In the genomic region with DNA sequence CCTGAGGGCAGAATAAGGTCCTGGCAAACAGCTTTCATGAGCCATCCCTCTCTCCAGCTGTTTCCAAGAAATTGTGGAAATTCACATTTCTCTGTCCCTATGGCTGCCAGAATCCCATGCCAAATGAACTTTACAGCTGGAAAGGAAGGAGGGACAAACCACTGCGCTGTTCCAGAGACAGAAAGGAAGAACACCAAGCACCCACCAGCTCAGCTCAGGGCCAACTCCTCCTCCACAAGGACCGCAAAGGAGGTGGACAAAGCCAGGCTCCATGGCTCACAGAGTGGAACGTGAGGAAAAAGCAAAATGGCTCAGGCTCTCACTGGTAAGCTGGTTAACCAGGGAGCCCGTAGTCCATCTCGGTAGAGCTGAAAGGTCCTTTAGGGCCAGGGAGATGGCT, we compare ENCODE assay signal across 14 mouse cellular contexts.
DNase-seq lines count a peak whose midpoint lies in the region; ATAC-seq and TF ChIP-seq lines count a peak whose summit lies in the region.
"Had no signal": no experiment of that assay in that cellular context is flagged by ENCODE, and none has a peak within 500 bp of the region (broad histone marks: within the 10 kb centered on the region; RNA-seq: fewer than 3 reads in every experiment).

No protein-coding gene starts in this region.

- WGBS in kidney, embryonic 14.5 days: 69% methylated on average over 5 of the region's 5 CpGs
- WGBS in forebrain, embryonic 11.5 days: 93% methylated on average over 5 of the region's 5 CpGs

- no peak for TF ChIP-seq POLR2A in testis, adult 2 months (IDR thresholded peaks at IDR 0.05; ENCODE audit: control insufficient read depth, low read depth, low read length)

- peak; percentile 14 for DNase-seq in kidney, adult 11 months
- DNase-seq in testis, postnatal 10 days (ENCODE audit: low spot score): no peak
- peak; percentile 29 for DNase-seq in kidney, postnatal 10 days
- no peak for DNase-seq in forebrain, embryonic 11.5 days (ENCODE audit: low spot score)
- no peak for DNase-seq in urinary bladder, postnatal 4 days (ENCODE audit: low spot score in 2 of 2)
- DNase-seq: cerebellum, adult 11-12 months; forebrain, postnatal 0 days; retina, postnatal 1 day had no signal

- no peaks in the 10 kb centered on the region for H3K36me3 ChIP-seq in kidney, embryonic 14.5 days (ENCODE audit: control insufficient read depth, insufficient read depth, low read length)
- H3K36me3 ChIP-seq in testis, adult 2 months (ENCODE audit: control insufficient read depth, insufficient read depth, low read length): no peaks in the 10 kb centered on the region
- no peaks in the 10 kb centered on the region for H3K36me3 ChIP-seq in forebrain, embryonic 11.5 days (ENCODE audit: control insufficient read depth, insufficient read depth, low read length)
- H3K36me3 ChIP-seq: neural tube, embryonic 15.5 days; stomach, embryonic 15.5 days had no signal

- H3K27me3 ChIP-seq in kidney, embryonic 14.5 days (ENCODE audit: control insufficient read depth, insufficient read depth, low read length): no peaks in the 10 kb centered on the region
- no peaks in the 10 kb centered on the region for H3K27me3 ChIP-seq in testis, adult 2 months (ENCODE audit: control insufficient read depth, insufficient read depth, low read length)
- no peaks in the 10 kb centered on the region for H3K27me3 ChIP-seq in forebrain, embryonic 11.5 days (ENCODE audit: control insufficient read depth, insufficient read depth, low read length)
- H3K27me3 ChIP-seq: neural tube, embryonic 15.5 days; stomach, embryonic 15.5 days had no signal

- H3K9ac ChIP-seq in kidney, embryonic 14.5 days (ENCODE audit: low read depth, low read length): no peak overlapping the region
- H3K9ac ChIP-seq in forebrain, embryonic 11.5 days (ENCODE audit: low read length): no peak overlapping the region
- H3K9ac ChIP-seq: forebrain, postnatal 0 days; liver, embryonic 14.5 days; neural tube, embryonic 15.5 days; stomach, embryonic 15.5 days had no signal

- H3K9me3 ChIP-seq in kidney, embryonic 14.5 days (ENCODE audit: control insufficient read depth, low read length): no peaks in the 10 kb centered on the region
- no peaks in the 10 kb centered on the region for H3K9me3 ChIP-seq in forebrain, embryonic 11.5 days (ENCODE audit: control insufficient read depth, low read length)
- H3K9me3 ChIP-seq: neural tube, embryonic 15.5 days; stomach, embryonic 15.5 days had no signal

- no peak for TF ChIP-seq CTCF in testis, adult 2 months (IDR thresholded peaks at IDR 0.05; ENCODE audit: control insufficient read depth, insufficient read depth, insufficient replicate concordance, low read depth, low read length)

- no peak overlapping the region for H3K4me2 ChIP-seq in kidney, embryonic 14.5 days (replicated peaks; ENCODE audit: low read depth, low read length)
- no peak overlapping the region for H3K4me2 ChIP-seq in forebrain, embryonic 11.5 days (ENCODE audit: low read depth, low read length, severe bottlenecking)
- H3K4me2 ChIP-seq: neural tube, embryonic 15.5 days; stomach, embryonic 15.5 days had no signal

- no peak overlapping the region for H3K27ac ChIP-seq in kidney, embryonic 14.5 days (ENCODE audit: low read depth, low read length)
- H3K27ac ChIP-seq in testis, adult 2 months (ENCODE audit: control insufficient read depth, insufficient read depth, low read depth, low read length): peak overlapping the region; percentile 47
- no peak overlapping the region for H3K27ac ChIP-seq in forebrain, embryonic 11.5 days (ENCODE audit: low read depth, low read length)
- H3K27ac ChIP-seq: layer of hippocampus, adult 2 months; liver, embryonic 14.5 days; neural tube, embryonic 15.5 days; stomach, embryonic 15.5 days had no signal

- no peak overlapping the region for H3K4me3 ChIP-seq in kidney, embryonic 14.5 days (ENCODE audit: low read length)
- no peak overlapping the region for H3K4me3 ChIP-seq in testis, adult 2 months (ENCODE audit: control insufficient read depth, low read depth, low read length)
- H3K4me3 ChIP-seq in forebrain, embryonic 11.5 days (ENCODE audit: low read depth, low read length): no peak overlapping the region
- H3K4me3 ChIP-seq: layer of hippocampus, adult 2 months; neural tube, embryonic 15.5 days; stomach, embryonic 15.5 days had no signal

- peaks cover 10% of the 10 kb centered on the region for H3K4me1 ChIP-seq in kidney, embryonic 14.5 days (ENCODE audit: control insufficient read depth, insufficient read depth, low read length)
- H3K4me1 ChIP-seq in testis, adult 2 months (ENCODE audit: control insufficient read depth, insufficient read depth, low read length): no peaks in the 10 kb centered on the region; the same call in 1 of the 2 replicates
- 0 out of 2 replicates have a peak, but pooled peaks cover under 1% of the 10 kb centered on the region for H3K4me1 ChIP-seq in forebrain, embryonic 11.5 days (replicated peaks; ENCODE audit: control insufficient read depth, insufficient read depth, low read length)

- no peak for ATAC-seq in kidney, embryonic 14.5 days (ENCODE audit: low FRiP score, low TSS enrichment)
- ATAC-seq in forebrain, embryonic 11.5 days (replicated peaks; ENCODE audit: low FRiP score): no peak
- ATAC-seq: forebrain, postnatal 0 days had no signal

Comparison
In these comparisons a context has a peak if more than half of its experiments do, and no peak if none do; other contexts are left out.
1. DNase-seq: peak in kidney, adult 11 months (single experiment) and kidney, postnatal 10 days (single experiment); none in testis, postnatal 10 days (single experiment), forebrain, embryonic 11.5 days (single experiment) and urinary bladder, postnatal 4 days (0 of 2).